Mouse (Mus musculus) cerebellum, adult 8-10 months (tissue): ENCODE measurements around the gene Olfr1315-ps1.

ENCODE experiments used
- DNase-seq: peaks from one replicate; pipeline ENCODE4 v3.0.0; 2022

Olfr1315-ps1 gene

DNA sequence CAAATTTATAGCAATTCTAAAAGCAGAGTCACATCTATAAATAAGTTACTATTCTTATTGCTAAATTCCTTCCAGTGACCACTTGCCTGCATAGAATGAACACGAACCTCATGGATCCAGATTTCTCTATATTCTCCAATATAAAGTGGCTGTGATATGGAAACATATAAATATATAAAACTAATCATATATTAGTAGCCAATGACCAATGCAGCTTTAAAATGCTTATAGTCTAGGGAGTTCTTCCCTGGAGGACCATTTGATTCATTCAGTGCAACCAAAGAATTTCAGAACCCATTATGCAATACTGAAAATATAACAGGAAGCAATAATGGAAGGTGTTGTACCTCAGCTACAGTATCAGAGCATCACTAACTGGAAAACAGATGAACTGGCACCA is at the start of gene Olfr1315-ps1:
Olfr1315-ps1 (minus strand) TSS at position 101 of the 400 bp plus-strand sequence.
- DNase-seq: no peak

GRCm38 (mm10) chr2:112153898-112154297 is 38.7 kb upstream of the Olfr1315-ps1 start, which contains the start of gene Olfr1318:
TSS of gene Olfr1318 (plus strand) at chr2:112154198.
- no peak for DNase-seq

- DNase-seq: no peak
Measured at GRCm38 (mm10) chr2:112140029-112140428, 24.8 kb upstream of the Olfr1315-ps1 start, which contains the start of gene Olfr1317. TSS of gene Olfr1317 (plus strand) at chr2:112140329.

- DNase-seq: no peak
Measured at GRCm38 (mm10) chr2:112134877-112135276, 19.6 kb upstream of the Olfr1315-ps1 start, which contains the start of gene Olfr1316. TSS of gene Olfr1316 (minus strand) at chr2:112134977.

DNA sequence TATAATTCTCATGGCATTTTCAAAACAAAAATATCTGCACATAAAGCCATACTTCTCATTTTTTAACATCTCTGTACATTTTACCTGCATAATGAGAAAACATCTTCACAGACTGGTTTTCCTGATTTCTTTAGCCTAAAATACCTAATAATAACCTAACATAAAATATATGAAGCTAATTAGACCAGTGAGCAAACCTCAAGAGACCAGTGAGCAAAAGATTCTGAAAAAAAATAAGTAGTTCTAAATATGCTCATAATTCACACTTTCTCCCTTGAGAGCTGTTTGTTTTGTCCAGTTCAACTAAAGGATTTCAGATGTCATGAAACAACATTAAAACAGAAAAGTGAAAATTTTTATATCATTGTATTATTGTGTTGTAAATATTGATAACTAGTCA is 18.6 kb downstream of the Olfr1315-ps1 start, which contains the start of gene Olfr1314:
Olfr1314 (minus strand) TSS at position 101 of the 400 bp plus-strand sequence.
- no peak for DNase-seq

- DNase-seq: no peak
Measured at GRCm38 (mm10) chr2:112077743-112078142, 37.5 kb downstream of the Olfr1315-ps1 start, which contains the start of gene Olfr1313. TSS of gene Olfr1313 (minus strand) at chr2:112077843.
